Mouse (Mus musculus) hindbrain, embryonic 12.5 days (tissue): ENCODE measurements around the gene Agpat3. TPM values are rescaled to one million over a fixed set of nuclear protein-coding genes. Genes with fewer than 3 reads are reported as not detected.

Experiments
- ATAC-seq: fragments of 200-750 bp; cut with Nextera tagmentation; 2 replicates; pipeline ENCODE4 v1.8.0; 2017; ENCODE audit warnings: moderate TSS enrichment; ENCODE audit not compliant: low FRiP score
- H3K27ac ChIP-seq: fragments of 300-500 bp; sonication (generic); 2 replicates; pipeline ENCODE4 v1.5.1; 2016; ENCODE audit warnings: mild to moderate bottlenecking
- H3K27me3 ChIP-seq: fragments of 300-500 bp; sonication (generic); 2 replicates; pipeline ENCODE4 v1.6.1; 2016; ENCODE audit warnings: mild to moderate bottlenecking
- H3K36me3 ChIP-seq: fragments of 300-500 bp; sonication (generic); 2 replicates; pipeline ENCODE4 v1.6.1; 2016; ENCODE audit warnings: mild to moderate bottlenecking
- H3K4me1 ChIP-seq: fragments of 300-500 bp; sonication (generic); 2 replicates; pipeline ENCODE4 v1.6.1; 2016
- H3K4me2 ChIP-seq: fragments of 300-500 bp; sonication (generic); replicated peaks from 2 replicates; pipeline ENCODE4 v1.6.1; 2016; ENCODE audit warnings: mild to moderate bottlenecking
- H3K4me3 ChIP-seq: fragments of 300-500 bp; sonication (generic); 2 replicates; pipeline ENCODE4 v1.5.1; 2016; ENCODE audit warnings: mild to moderate bottlenecking
- H3K9ac ChIP-seq: fragments of 300-500 bp; sonication (generic); 2 replicates; pipeline ENCODE4 v1.6.1; 2016; ENCODE audit warnings: mild to moderate bottlenecking, moderate library complexity
- H3K9me3 ChIP-seq: fragments of 300-500 bp; sonication (generic); replicated peaks from 2 replicates; pipeline ENCODE4 v1.6.1; 2016; ENCODE audit warnings: mild to moderate bottlenecking
- WGBS: fragments of 180-500 bp; shearing (Covaris S2); methylation state at CpG from one replicate; pipeline ENCODE4 v1.1.7; 2016; 5-methylcytosine and 5-hydroxymethylcytosine counted together
- polyA plus RNA-seq: library from polyadenylated mRNA; unstranded; fragments of >200 nt; fragmentation: Nextera tagmentation; extraction: Ambion mirVana; gene quantifications from 2 replicates; pipeline ENCODE4 v1.2.1, GENCODE M21; 2016

Agpat3 gene
- polyA plus RNA-seq, 1 experiment from 2014 or later: 59.2 TPM

GRCm38 (mm10) chr10:78285409-78285808 is 66.9 kb downstream of the Agpat3 start:
- no peak overlapping the region for H3K9ac ChIP-seq

GRCm38 (mm10) chr10:78284812-78285211 is 67.5 kb downstream of the Agpat3 start:
- no peak for ATAC-seq
- H3K36me3 ChIP-seq: peaks cover 66% of the 10 kb centered on the region
- H3K4me3 ChIP-seq: no peak overlapping the region
- no peak overlapping the region for H3K9ac ChIP-seq
- H3K9me3 ChIP-seq: no peaks in the 10 kb centered on the region
- WGBS: 94% methylated on average over 12 of the region's 12 CpGs
- H3K4me2 ChIP-seq: no peak overlapping the region
- no peaks in the 10 kb centered on the region for H3K4me1 ChIP-seq
- H3K27me3 ChIP-seq: no peaks in the 10 kb centered on the region
- H3K27ac ChIP-seq: no peak overlapping the region

More at GRCm38 (mm10) chr10:78285409-78285808, 66.9 kb downstream of the Agpat3 start:
- H3K9me3 ChIP-seq: no peaks in the 10 kb centered on the region
- H3K27ac ChIP-seq: no peak overlapping the region
- H3K4me3 ChIP-seq: no peak overlapping the region
- WGBS: 83% methylated on average over 6 of the region's 6 CpGs
- H3K36me3 ChIP-seq: peaks cover 62% of the 10 kb centered on the region
- H3K4me2 ChIP-seq: no peak overlapping the region
- no peak for ATAC-seq
- no peaks in the 10 kb centered on the region for H3K27me3 ChIP-seq
- no peaks in the 10 kb centered on the region for H3K4me1 ChIP-seq

- ATAC-seq: no peak
- Histone ChIP-seq H3K9ac (no peak overlapping the region), H3K36me3 (peaks cover 66% of the 10 kb centered on the region), H3K4me3 (no peak overlapping the region), H3K27ac (no peak overlapping the region), H3K4me2 (no peak overlapping the region), H3K27me3 (no peaks in the 10 kb centered on the region), H3K4me1 (no peaks in the 10 kb centered on the region), H3K9me3 (no peaks in the 10 kb centered on the region)
- 89% methylated on average over 4 of the region's 4 CpGs for WGBS
Measured at GRCm38 (mm10) chr10:78282411-78282810, 69.9 kb downstream of the Agpat3 start.

GRCm38 (mm10) chr10:78280486-78280885 is 71.8 kb downstream of the Agpat3 start:
- H3K36me3 ChIP-seq: peaks cover 58% of the 10 kb centered on the region
- H3K4me1 ChIP-seq: no peaks in the 10 kb centered on the region
- no peak overlapping the region for H3K4me3 ChIP-seq
- no peak overlapping the region for H3K27ac ChIP-seq
- H3K9ac ChIP-seq: no peak overlapping the region
- no peaks in the 10 kb centered on the region for H3K27me3 ChIP-seq
- H3K9me3 ChIP-seq: no peaks in the 10 kb centered on the region
- ATAC-seq: no peak
- WGBS: 84% methylated on average over 9 of the region's 9 CpGs
- no peak overlapping the region for H3K4me2 ChIP-seq

- no peaks in the 10 kb centered on the region for H3K27me3 ChIP-seq
- no peak overlapping the region for H3K9ac ChIP-seq
- H3K27ac ChIP-seq: no peak overlapping the region
- H3K4me3 ChIP-seq: no peak overlapping the region
- peaks cover 63% of the 10 kb centered on the region for H3K36me3 ChIP-seq
- ATAC-seq: peak; percentile 60
- no peaks in the 10 kb centered on the region for H3K4me1 ChIP-seq
- H3K4me2 ChIP-seq: no peak overlapping the region
- no peaks in the 10 kb centered on the region for H3K9me3 ChIP-seq
- WGBS: 47% methylated on average over 8 of the region's 8 CpGs
Measured at GRCm38 (mm10) chr10:78279210-78279609, 73.1 kb downstream of the Agpat3 start.

- H3K9ac ChIP-seq: no peak overlapping the region
- no peak overlapping the region for H3K4me3 ChIP-seq
- H3K4me1 ChIP-seq: peaks cover 4% of the 10 kb centered on the region; the same call in 1 of the 2 replicates
- no peaks in the 10 kb centered on the region for H3K27me3 ChIP-seq
- no peaks in the 10 kb centered on the region for H3K9me3 ChIP-seq
- 87% methylated on average over 3 of the region's 3 CpGs for WGBS
- peaks cover 64% of the 10 kb centered on the region for H3K36me3 ChIP-seq
- H3K4me2 ChIP-seq: no peak overlapping the region
- no peak overlapping the region for H3K27ac ChIP-seq
- ATAC-seq: no peak
Measured at GRCm38 (mm10) chr10:78277835-78278234, 74.5 kb downstream of the Agpat3 start.

- no peak for ATAC-seq
- Histone ChIP-seq H3K4me2 (no peak overlapping the region), H3K4me1 (peaks cover 6% of the 10 kb centered on the region; the same call in 1 of the 2 replicates), H3K27me3 (no peaks in the 10 kb centered on the region), H3K9ac (no peak overlapping the region), H3K27ac (no peak overlapping the region), H3K9me3 (no peaks in the 10 kb centered on the region), H3K36me3 (peaks cover 62% of the 10 kb centered on the region), H3K4me3 (no peak overlapping the region)
- 96% methylated on average over 4 of the region's 4 CpGs for WGBS
Measured at GRCm38 (mm10) chr10:78276242-78276641, 76.0 kb downstream of the Agpat3 start.

GRCm38 (mm10) chr10:78272932-78273331 is 79.4 kb downstream of the Agpat3 start:
- no peak for ATAC-seq
- H3K9ac ChIP-seq: no peak overlapping the region
- H3K4me3 ChIP-seq: no peak overlapping the region
- no peaks in the 10 kb centered on the region for H3K27me3 ChIP-seq
- no peaks in the 10 kb centered on the region for H3K9me3 ChIP-seq
- no peak overlapping the region for H3K4me2 ChIP-seq
- H3K27ac ChIP-seq: no peak overlapping the region
- H3K4me1 ChIP-seq: peaks cover 6% of the 10 kb centered on the region; the same call in 1 of the 2 replicates
- WGBS: 41% methylated on average over 8 of the region's 9 CpGs
- H3K36me3 ChIP-seq: peaks cover 56% of the 10 kb centered on the region

- 82% methylated on average over 3 of the region's 3 CpGs for WGBS
- peaks cover under 1% of the 10 kb centered on the region; the same call in 1 of the 2 replicates for H3K36me3 ChIP-seq
- H3K4me2 ChIP-seq: no peak overlapping the region
- H3K4me1 ChIP-seq: no peaks in the 10 kb centered on the region
- no peak overlapping the region for H3K9ac ChIP-seq
- no peaks in the 10 kb centered on the region for H3K27me3 ChIP-seq
- H3K27ac ChIP-seq: no peak overlapping the region
- H3K9me3 ChIP-seq: no peaks in the 10 kb centered on the region
- ATAC-seq: no peak
- H3K4me3 ChIP-seq: no peak overlapping the region
Measured at GRCm38 (mm10) chr10:78265881-78266280, 86.4 kb downstream of the Agpat3 start.

- no peaks in the 10 kb centered on the region for H3K36me3 ChIP-seq
- no peaks in the 10 kb centered on the region for H3K9me3 ChIP-seq
- no peak overlapping the region for H3K27ac ChIP-seq
- 76% methylated on average over 3 of the region's 3 CpGs for WGBS
- no peak overlapping the region for H3K4me3 ChIP-seq
- no peak overlapping the region for H3K4me2 ChIP-seq
- ATAC-seq: no peak
- H3K9ac ChIP-seq: no peak overlapping the region
- no peaks in the 10 kb centered on the region for H3K4me1 ChIP-seq
- no peaks in the 10 kb centered on the region for H3K27me3 ChIP-seq
Measured at GRCm38 (mm10) chr10:78264735-78265134, 87.6 kb downstream of the Agpat3 start.

GRCm38 (mm10) chr10:78260916-78261650 is 91.2 kb downstream of the Agpat3 start:
- no peaks in the 10 kb centered on the region for H3K36me3 ChIP-seq
- H3K27ac ChIP-seq: no peak overlapping the region
- H3K9me3 ChIP-seq: no peaks in the 10 kb centered on the region
- H3K4me1 ChIP-seq: no peaks in the 10 kb centered on the region
- WGBS: 78% methylated on average over 7 of the region's 7 CpGs
- H3K9ac ChIP-seq: no peak overlapping the region
- no peak for ATAC-seq
- H3K27me3 ChIP-seq: no peaks in the 10 kb centered on the region
- H3K4me3 ChIP-seq: no peak overlapping the region
- H3K4me2 ChIP-seq: no peak overlapping the region

GRCm38 (mm10) chr10:78260322-78260721 is 92.0 kb downstream of the Agpat3 start:
- 32% methylated on average over 5 of the region's 5 CpGs for WGBS
- no peak for ATAC-seq
- no peak overlapping the region for H3K4me3 ChIP-seq

GRCm38 (mm10) chr10:78259702-78260101 is 92.6 kb downstream of the Agpat3 start:
- no peak overlapping the region for H3K4me2 ChIP-seq
- H3K9me3 ChIP-seq: no peaks in the 10 kb centered on the region
- H3K27me3 ChIP-seq: no peaks in the 10 kb centered on the region
- H3K4me3 ChIP-seq: no peak overlapping the region
- no peak overlapping the region for H3K27ac ChIP-seq
- H3K4me1 ChIP-seq: no peaks in the 10 kb centered on the region
- no peak for ATAC-seq
- 57% methylated on average over 6 of the region's 6 CpGs for WGBS
- H3K36me3 ChIP-seq: no peaks in the 10 kb centered on the region
- no peak overlapping the region for H3K9ac ChIP-seq

More at GRCm38 (mm10) chr10:78260322-78260721, 92.0 kb downstream of the Agpat3 start:
- Histone ChIP-seq H3K4me2 (no peak overlapping the region), H3K27ac (no peak overlapping the region), H3K9me3 (no peaks in the 10 kb centered on the region), H3K27me3 (no peaks in the 10 kb centered on the region), H3K36me3 (no peaks in the 10 kb centered on the region), H3K9ac (no peak overlapping the region), H3K4me1 (no peaks in the 10 kb centered on the region)
